Mouse (Mus musculus) frontal cortex, postnatal 36 days (tissue): Measurements from ENCODE around the gene Aicda.
"Not testable (repeated sequence)": the region's sequence is repeated elsewhere in the genome, so short reads cannot be mapped to it uniquely, and the experiment has no call there.

ENCODE experiments used
- DNase-seq, 2 experiments: peaks; one replicate each; pipeline ENCODE4 v3.0.0; 2022; ENCODE audit warnings: low spot score in 2 of 2

Aicda gene

DNA sequence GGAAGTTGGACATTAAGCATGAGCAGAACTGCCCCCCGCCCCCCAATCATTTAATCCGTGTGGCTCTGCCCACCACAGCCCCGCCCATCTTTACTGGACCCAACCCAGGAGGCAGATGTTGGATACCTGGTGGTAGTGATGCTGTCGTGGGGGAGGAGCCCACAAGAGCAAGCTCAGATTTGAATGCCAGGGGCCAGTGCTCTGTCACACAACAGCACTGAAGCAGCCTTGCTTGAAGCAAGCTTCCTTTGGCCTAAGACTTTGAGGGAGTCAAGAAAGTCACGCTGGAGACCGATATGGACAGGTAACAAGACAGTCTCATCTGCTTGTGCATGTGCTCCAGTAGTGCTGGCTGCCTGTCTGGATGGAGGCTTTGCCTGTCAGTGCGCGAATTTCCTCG, at the start of gene Aicda:
Aicda (plus strand) TSS at position 196 of the 400 bp plus-strand sequence.
- DNase-seq, result no peak

DNA sequence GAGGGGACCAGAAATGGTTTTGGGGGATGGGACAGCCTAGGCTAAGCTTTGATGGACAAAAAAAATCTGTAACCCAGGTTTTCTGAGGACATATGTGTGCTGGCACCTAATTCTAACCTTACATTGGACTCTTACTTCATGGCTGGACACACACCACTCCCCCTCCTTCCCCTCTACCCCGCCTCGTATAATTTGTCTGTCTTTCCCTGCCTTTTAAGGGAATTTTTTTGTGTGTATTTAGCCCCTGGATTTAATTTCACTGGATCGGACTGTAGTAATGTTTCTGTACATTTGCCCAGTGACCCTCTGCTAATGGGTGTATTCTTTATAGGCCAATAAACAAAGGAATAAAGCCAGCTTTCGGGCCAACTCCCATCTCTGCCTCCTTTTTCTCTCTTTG, 48.6 kb upstream of the Aicda start:
- no peak for DNase-seq

DNA sequence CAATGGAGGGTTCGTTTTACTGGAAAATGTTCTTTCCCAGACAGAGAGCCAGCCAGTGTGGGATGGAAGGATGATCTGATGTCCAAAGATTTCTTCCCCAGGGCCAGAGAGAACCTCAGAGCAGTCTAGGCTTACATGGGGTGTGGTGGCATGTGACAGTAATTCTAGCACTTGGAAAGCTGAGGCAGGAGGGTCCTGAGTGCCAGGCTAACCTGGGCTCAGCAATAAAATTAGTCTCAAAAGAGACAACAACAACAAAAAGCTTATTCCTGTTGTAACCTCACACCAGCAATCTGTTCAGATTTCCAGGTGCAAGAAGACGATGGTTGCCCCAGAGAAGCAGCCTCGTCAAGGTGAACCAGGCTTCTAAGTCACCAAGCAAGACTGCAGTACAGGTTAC, 48.1 kb upstream of the Aicda start, which contains the start of gene Mfap5:
Mfap5 (plus strand) TSS at position 301 of the 400 bp plus-strand sequence.
- no peak for DNase-seq

- no peak for DNase-seq
These were observed 45.1 kb upstream of the Aicda start for GRCm38 (mm10) chr6:122508494-122508893.

- no peak for DNase-seq
These were observed 40.4 kb upstream of the Aicda start for GRCm38 (mm10) chr6:122512914-122513878.

DNA sequence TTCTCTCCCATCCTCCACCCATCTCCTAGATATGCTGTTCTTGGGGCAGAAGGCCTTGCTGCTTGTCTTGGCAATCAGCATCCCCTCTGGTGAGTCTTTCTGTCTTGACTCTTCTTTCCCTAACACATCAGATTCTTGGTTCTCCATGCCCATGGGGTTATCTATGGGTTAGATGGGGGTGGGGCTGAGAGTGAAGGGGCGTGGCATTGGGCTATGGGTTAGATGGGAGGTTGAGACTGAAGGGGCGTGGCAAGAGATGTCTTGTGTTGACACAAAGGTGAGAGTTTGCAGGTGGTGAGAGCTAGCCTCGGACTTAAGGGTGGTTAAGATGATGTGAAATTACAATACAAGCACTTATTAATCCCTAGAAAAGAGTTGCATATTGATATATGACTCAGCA, 39.3 kb upstream of the Aicda start:
- DNase-seq, result no peak

DNA sequence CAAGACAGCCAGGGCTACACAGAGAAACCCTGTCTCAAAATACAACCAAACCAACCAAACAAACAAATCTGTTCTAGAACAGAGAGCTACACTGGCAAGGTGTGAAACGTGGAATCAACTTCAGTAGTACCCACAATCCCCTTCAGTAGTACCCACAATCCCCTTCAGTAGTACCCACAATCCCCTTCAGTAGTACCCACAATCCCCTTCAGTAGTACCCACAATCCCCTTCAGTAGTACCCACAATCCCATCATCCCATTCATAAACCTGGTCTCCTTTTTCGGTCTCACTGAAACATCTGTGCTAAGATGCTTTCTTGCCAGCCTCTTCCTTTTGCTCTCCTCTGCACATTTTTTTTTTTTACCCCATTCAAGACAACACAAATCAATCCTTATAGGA, 37.8 kb upstream of the Aicda start:
- not testable (repeated sequence) for DNase-seq

- DNase-seq, result no peak
These were observed 35.9 kb upstream of the Aicda start for GRCm38 (mm10) chr6:122517668-122518067.

- DNase-seq, result peak in 1 of 2 experiments; percentile 38
These were observed 34.2 kb upstream of the Aicda start for GRCm38 (mm10) chr6:122519384-122519783.

DNA sequence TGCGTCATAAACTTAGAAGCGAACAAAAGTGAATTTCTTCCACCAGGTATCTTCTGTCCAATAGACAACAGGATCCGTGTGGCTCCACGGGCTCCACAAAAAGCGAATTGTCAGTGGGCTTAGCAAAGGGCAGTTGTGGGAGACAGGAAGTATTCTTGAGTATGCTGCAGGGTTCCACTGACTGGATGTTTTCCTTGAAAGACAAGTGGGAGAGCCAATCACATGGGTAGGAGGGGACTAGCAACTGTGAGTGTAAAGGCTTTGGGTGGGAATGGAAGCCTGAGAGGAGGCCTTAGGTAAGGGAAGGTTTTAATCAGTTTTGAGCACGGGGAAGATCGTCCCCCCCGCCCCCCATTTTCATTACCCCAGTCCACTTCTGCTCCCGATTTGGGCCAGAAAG, 31.0 kb upstream of the Aicda start:
- DNase-seq, result peak in 1 of 2 experiments; percentile 9

- DNase-seq, result no peak
These were observed 30.3 kb upstream of the Aicda start for GRCm38 (mm10) chr6:122523289-122523688.

- no peak for DNase-seq
These were observed 26.0 kb upstream of the Aicda start for GRCm38 (mm10) chr6:122527596-122527995.

DNA sequence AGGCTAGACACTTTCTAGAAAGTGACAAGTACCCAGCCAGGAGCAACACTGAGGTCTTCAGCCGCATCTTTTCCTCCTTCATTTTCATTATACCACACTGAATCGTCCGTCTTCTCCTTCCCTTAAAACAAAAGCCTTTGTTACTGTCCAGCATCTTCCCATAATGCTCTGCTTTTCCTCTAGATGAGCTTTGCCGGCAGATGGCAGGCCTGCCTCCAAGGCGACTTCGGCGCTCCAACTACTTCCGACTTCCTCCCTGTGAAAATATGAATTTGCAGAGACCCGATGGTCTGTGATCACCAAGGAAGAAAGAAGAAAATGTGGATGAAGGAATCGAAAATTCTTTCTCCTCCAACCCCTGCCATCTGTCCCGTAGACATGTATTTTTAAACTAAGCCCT, 25.5 kb upstream of the Aicda start:
- DNase-seq, result peak in 1 of 2 experiments; percentile 13

DNA sequence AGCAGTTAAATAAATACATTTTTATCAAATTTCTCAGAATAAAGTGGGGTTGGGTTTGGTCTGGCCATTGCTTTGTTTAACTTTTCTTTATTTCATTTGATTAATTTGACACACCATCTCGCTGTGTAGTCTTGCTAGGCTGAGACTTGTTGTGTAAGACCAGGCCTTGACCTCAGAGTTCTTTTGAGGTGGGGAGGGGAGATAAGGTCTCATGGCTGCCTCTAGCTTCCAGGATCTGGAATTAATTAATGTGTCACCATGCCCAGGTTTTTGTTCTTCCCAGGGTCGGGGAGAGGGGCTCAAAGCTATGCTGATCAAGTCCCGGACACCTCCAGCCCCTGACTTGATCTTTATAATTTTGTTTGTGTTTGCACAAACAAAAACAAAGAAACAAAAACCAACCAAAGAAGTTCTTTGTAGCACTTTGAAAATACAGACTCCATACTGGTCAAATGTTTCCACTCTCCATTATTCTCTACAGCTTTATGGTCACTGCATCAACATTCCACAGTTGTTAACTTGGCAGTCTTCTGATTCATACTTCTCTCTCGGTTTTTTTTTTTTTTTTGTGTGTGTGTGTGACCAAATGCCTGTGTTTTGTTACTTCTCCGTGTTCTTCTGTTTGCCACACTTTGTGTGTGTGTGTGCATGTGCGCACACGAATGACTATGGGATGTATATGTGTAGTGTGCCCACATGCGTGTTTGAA, 22.0 kb upstream of the Aicda start:
- DNase-seq, result no peak

DNA sequence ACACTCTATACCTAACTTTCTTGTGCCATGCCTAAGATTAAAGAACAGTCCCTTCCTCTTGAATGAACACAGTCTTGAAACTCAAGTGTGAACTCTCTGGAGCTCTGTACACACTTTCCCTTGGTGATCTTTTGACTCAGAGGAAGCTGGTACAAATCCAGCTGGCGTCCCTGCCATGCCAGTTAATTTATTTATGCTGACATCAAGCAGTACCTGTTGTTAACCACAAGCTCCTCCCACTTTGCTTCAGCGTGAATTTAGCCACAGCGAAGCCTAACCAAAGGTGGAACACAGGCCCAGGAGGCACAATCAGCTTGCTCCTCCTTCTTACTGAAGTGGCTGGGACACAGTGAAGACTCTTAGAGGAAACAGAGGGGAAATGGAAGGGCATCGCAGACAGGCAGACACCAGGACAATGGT, 20.7 kb upstream of the Aicda start:
- DNase-seq, result no peak

DNA sequence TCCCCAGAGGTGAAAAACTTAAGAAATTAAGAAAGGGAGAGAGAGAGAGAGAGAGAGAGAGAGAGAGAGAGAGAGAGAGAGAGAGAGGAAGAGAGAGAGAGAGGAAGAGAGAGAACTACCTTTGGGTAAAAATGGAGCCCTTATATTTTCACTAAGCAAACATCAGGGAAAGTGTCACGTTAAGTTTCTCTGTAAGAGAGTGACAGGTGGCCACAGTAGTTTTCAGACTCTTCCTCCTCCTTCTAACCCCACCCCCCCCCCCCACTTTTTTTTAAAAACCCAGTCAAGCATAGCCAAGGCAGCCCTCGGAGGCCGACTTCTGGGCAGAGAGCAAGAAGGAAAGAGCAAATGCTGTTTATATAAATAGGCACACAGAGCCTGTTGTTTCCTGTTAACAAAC, 19.6 kb upstream of the Aicda start:
- no peak for DNase-seq

DNA sequence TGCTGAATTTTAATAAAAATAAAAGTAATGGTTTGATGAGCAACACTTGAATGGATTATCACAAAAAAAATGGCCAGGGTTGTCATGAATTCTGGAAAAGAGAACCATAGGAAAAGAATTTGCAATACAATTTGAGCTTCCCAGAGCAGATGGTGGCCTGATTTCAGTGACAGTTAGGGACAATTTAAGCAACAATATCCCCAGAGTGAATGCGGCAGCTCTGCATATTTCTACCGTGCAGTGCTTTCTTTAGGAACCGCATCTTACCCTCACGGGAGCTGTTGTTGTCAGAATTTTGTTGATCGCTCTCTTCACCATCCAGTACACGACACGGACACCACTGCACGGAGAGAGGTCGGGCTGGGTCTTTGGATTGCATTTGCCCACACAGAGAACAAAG, 14.0 kb upstream of the Aicda start:
- DNase-seq, result peak in 1 of 2 experiments; percentile 45

GRCm38 (mm10) chr6:122542459-122542858, 11.1 kb upstream of the Aicda start:
- not testable (repeated sequence) for DNase-seq

- no peak for DNase-seq
These were observed 10.0 kb upstream of the Aicda start for GRCm38 (mm10) chr6:122543574-122543973.

- no peak for DNase-seq
These were observed 8.9 kb upstream of the Aicda start for GRCm38 (mm10) chr6:122544672-122545071.

- DNase-seq, result no peak
These were observed 8.2 kb upstream of the Aicda start for GRCm38 (mm10) chr6:122545289-122545882.

- no peak for DNase-seq
These were observed 7.7 kb upstream of the Aicda start for GRCm38 (mm10) chr6:122545948-122546347.
